Mouse (Mus musculus): Measurements from ENCODE around the gene Krtap4-6. TPM values are rescaled to one million over a fixed set of nuclear protein-coding genes. Genes with fewer than 3 reads are reported as not detected.
"Not testable (repeated sequence)": the region's sequence is repeated elsewhere in the genome, so short reads cannot be mapped to it uniquely, and the experiment has no call there.

Krtap4-6 gene
- not detected in 2 replicates for total RNA-seq (2012; rRNA removed)

DNA sequence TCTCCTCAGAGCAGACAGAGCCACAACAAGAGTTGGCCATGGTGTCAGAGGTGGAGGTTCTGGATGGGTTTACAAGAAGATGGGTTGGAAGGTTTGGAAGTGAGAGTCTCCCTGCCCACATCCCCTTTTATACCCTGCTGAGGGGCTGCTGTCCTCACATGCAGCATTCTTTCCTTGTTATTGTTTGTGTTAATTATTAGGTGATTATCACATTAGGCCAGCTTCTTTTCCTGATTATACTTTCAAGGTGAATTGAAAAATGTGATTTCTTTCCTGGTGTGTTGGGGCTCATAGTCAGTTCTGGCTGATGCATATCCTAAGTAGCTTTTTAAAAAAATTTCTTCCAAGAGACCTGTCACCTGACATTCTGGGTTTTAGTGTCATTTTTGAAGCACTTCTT lies at the start of gene Krtap4-6:
Krtap4-6 (minus strand) TSS at position 101 of the 400 bp plus-strand sequence.
- Histone ChIP-seq H3K4me3 (ENCODE audit: insufficient read depth in 1 of 2, low read depth in 1 of 2, low read length in 2 of 2, poor library complexity in 1 of 2, severe bottlenecking in 1 of 2) (no peak within 1 kb of the TSS), H3K9me3 (ENCODE audit: control insufficient read depth, insufficient read depth, low read depth, low read length) (no peaks in the 10 kb centered on the region), H3K9ac (ENCODE audit: insufficient read depth, low read depth, low read length, poor library complexity, severe bottlenecking) (no peak within 1 kb of the TSS), H3K36me3 (ENCODE audit: control insufficient read depth, insufficient read depth, low read length, poor library complexity, severe bottlenecking) (no peaks in the 10 kb centered on the region), H3K27ac (ENCODE audit: insufficient read depth, low read depth, low read length, poor library complexity, severe bottlenecking) (no peak within 1 kb of the TSS), H3K4me1 (ENCODE audit: control insufficient read depth in 2 of 2, insufficient read depth in 2 of 2, low read length in 2 of 2, poor library complexity in 1 of 2) (no peaks in the 10 kb centered on the region)
- TF ChIP-seq MAFK (IDR thresholded peaks at IDR 0.05; ENCODE audit: insufficient read depth, low read depth, low read length) (no peak), ZNF384 (IDR thresholded peaks at IDR 0.05; ENCODE audit: low read depth, low read length) (no peak), ZC3H11A (IDR thresholded peaks at IDR 0.05; ENCODE audit: borderline replicate concordance, low read depth, low read length) (no peak), CHD2 (IDR thresholded peaks at IDR 0.05; ENCODE audit: low read depth, low read length) (no peak), HCFC1 (IDR thresholded peaks at IDR 0.05; ENCODE audit: borderline replicate concordance, insufficient read depth, low read length) (no peak)
- in situ Hi-C loops (cut with MboI; ENCODE audit: low sequenced_read_pairs in 2 of 2, unreplicated experiment in 2 of 2): no loop called here
- no peak for DNase-seq (ENCODE audit: low read depth, low spot score)

DNA sequence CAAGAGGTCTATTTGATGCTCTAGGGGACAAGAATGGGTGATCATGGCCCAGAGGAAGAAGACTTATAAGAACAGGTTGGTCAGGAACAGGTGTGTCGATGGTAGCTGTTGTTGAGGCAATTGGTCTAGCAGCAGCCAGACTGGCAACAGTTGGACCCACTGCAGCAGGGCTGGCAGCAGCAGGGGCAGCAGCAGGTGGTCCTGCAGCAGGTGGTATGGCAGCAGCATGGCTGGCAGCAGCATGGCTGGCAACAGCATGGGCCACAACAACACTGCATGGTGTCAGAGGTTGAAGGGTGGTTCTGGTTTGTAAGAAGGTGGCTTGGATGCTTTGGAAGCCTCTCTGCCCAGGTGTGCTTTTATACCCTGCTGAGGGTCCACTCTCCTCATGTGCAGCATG lies 24.7 kb upstream of the Krtap4-6 start, which contains the start of gene Gm14190:
Gm14190 (minus strand) TSS at position 278 of the 400 bp plus-strand sequence.
- in situ Hi-C loops (cut with MboI; ENCODE audit: low sequenced_read_pairs in 2 of 2, unreplicated experiment in 2 of 2): no loop called here

GRCm38 (mm10) chr11:99685235-99685634 lies 19.5 kb upstream of the Krtap4-6 start:
- H3K4me3 ChIP-seq (ENCODE audit: insufficient read depth in 1 of 2, low read depth in 1 of 2, low read length in 2 of 2, poor library complexity in 1 of 2, severe bottlenecking in 1 of 2); in situ Hi-C loops (cut with MboI; ENCODE audit: low sequenced_read_pairs in 2 of 2, unreplicated experiment in 2 of 2): not testable (repeated sequence)

More for the DNA sequence above, 24.7 kb upstream of the Krtap4-6 start, which contains the start of gene Gm14190:
- Histone ChIP-seq H3K9me3 (ENCODE audit: control insufficient read depth, insufficient read depth, low read depth, low read length) (no peaks in the 10 kb centered on the region), H3K9ac (ENCODE audit: insufficient read depth, low read depth, low read length, poor library complexity, severe bottlenecking) (no peak within 1 kb of the TSS), H3K4me1 (ENCODE audit: control insufficient read depth in 2 of 2, insufficient read depth in 2 of 2, low read length in 2 of 2, poor library complexity in 1 of 2) (no peaks in the 10 kb centered on the region), H3K27ac (ENCODE audit: insufficient read depth, low read depth, low read length, poor library complexity, severe bottlenecking) (no peak within 1 kb of the TSS), H3K36me3 (ENCODE audit: control insufficient read depth, insufficient read depth, low read length, poor library complexity, severe bottlenecking) (no peaks in the 10 kb centered on the region), H3K4me3 (ENCODE audit: insufficient read depth in 1 of 2, low read depth in 1 of 2, low read length in 2 of 2, poor library complexity in 1 of 2, severe bottlenecking in 1 of 2) (no peak within 1 kb of the TSS)
- DNase-seq (ENCODE audit: low read depth, low spot score): no peak
- TF ChIP-seq MAFK (IDR thresholded peaks at IDR 0.05; ENCODE audit: insufficient read depth, low read depth, low read length): no peak
- TF ChIP-seq ZNF384 (IDR thresholded peaks at IDR 0.05; ENCODE audit: low read depth, low read length): no peak
- TF ChIP-seq CHD2 (IDR thresholded peaks at IDR 0.05; ENCODE audit: low read depth, low read length): no peak
- TF ChIP-seq ZC3H11A (IDR thresholded peaks at IDR 0.05; ENCODE audit: borderline replicate concordance, low read depth, low read length): no peak
- TF ChIP-seq HCFC1 (IDR thresholded peaks at IDR 0.05; ENCODE audit: borderline replicate concordance, insufficient read depth, low read length): no peak

DNA sequence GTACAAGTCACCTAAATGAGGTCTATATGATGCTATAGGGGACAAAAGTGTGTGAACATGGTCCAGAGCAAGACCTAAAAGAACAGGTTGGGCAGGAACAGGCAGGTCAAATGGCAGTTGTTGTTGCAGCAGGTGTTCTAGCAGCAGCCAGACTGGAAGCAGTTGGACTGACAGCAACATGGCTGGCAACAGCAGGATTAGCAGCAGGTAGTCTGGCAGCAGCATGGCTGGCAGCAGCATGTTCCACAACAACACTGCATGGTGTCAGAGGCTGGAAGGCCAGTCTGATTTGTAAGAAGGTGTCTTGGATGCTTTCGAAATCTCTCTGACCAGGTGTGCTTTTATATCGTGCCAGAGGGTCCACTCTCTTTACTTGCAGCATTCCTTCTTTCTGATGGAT lies 17.7 kb upstream of the Krtap4-6 start:
- H3K4me1 ChIP-seq (ENCODE audit: control insufficient read depth in 2 of 2, insufficient read depth in 2 of 2, low read length in 2 of 2, poor library complexity in 1 of 2): no peaks in the 10 kb centered on the region
- H3K27ac ChIP-seq (ENCODE audit: insufficient read depth, low read depth, low read length, poor library complexity, severe bottlenecking): no peak overlapping the region
- in situ Hi-C loops (cut with MboI; ENCODE audit: low sequenced_read_pairs in 2 of 2, unreplicated experiment in 2 of 2): no loop called here
- TF ChIP-seq CHD2 (IDR thresholded peaks at IDR 0.05; ENCODE audit: low read depth, low read length) (no peak), ZNF384 (IDR thresholded peaks at IDR 0.05; ENCODE audit: low read depth, low read length) (no peak), ZC3H11A (IDR thresholded peaks at IDR 0.05; ENCODE audit: borderline replicate concordance, low read depth, low read length) (no peak), MAFK (IDR thresholded peaks at IDR 0.05; ENCODE audit: insufficient read depth, low read depth, low read length) (no peak), HCFC1 (IDR thresholded peaks at IDR 0.05; ENCODE audit: borderline replicate concordance, insufficient read depth, low read length) (no peak)
- no peaks in the 10 kb centered on the region for H3K9me3 ChIP-seq (ENCODE audit: control insufficient read depth, insufficient read depth, low read depth, low read length)
- H3K4me3 ChIP-seq (ENCODE audit: insufficient read depth in 1 of 2, low read depth in 1 of 2, low read length in 2 of 2, poor library complexity in 1 of 2, severe bottlenecking in 1 of 2): no peak overlapping the region
- DNase-seq (ENCODE audit: low read depth, low spot score): no peak
- no peaks in the 10 kb centered on the region for H3K36me3 ChIP-seq (ENCODE audit: control insufficient read depth, insufficient read depth, low read length, poor library complexity, severe bottlenecking)
- no peak overlapping the region for H3K9ac ChIP-seq (ENCODE audit: insufficient read depth, low read depth, low read length, poor library complexity, severe bottlenecking)

More at GRCm38 (mm10) chr11:99685235-99685634, 19.5 kb upstream of the Krtap4-6 start:
- DNase-seq (ENCODE audit: low read depth, low spot score); H3K4me1 ChIP-seq (ENCODE audit: control insufficient read depth in 2 of 2, insufficient read depth in 2 of 2, low read length in 2 of 2, poor library complexity in 1 of 2); H3K27ac ChIP-seq (ENCODE audit: insufficient read depth, low read depth, low read length, poor library complexity, severe bottlenecking); H3K9me3 ChIP-seq (ENCODE audit: control insufficient read depth, insufficient read depth, low read depth, low read length); H3K36me3 ChIP-seq (ENCODE audit: control insufficient read depth, insufficient read depth, low read length, poor library complexity, severe bottlenecking); H3K9ac ChIP-seq (ENCODE audit: insufficient read depth, low read depth, low read length, poor library complexity, severe bottlenecking): not testable (repeated sequence)

- in situ Hi-C loops (cut with MboI; ENCODE audit: low sequenced_read_pairs in 2 of 2, unreplicated experiment in 2 of 2): no loop called here
- Histone ChIP-seq H3K9me3 (ENCODE audit: control insufficient read depth, insufficient read depth, low read depth, low read length) (no peaks in the 10 kb centered on the region), H3K36me3 (ENCODE audit: control insufficient read depth, insufficient read depth, low read length, poor library complexity, severe bottlenecking) (no peaks in the 10 kb centered on the region), H3K9ac (ENCODE audit: insufficient read depth, low read depth, low read length, poor library complexity, severe bottlenecking) (no peak overlapping the region), H3K4me1 (ENCODE audit: control insufficient read depth in 2 of 2, insufficient read depth in 2 of 2, low read length in 2 of 2, poor library complexity in 1 of 2) (peaks cover 0 to 4% of the 10 kb centered on the region in 2 experiments; a peak in 2 of 4 replicates), H3K4me3 (ENCODE audit: insufficient read depth in 1 of 2, low read depth in 1 of 2, low read length in 2 of 2, poor library complexity in 1 of 2, severe bottlenecking in 1 of 2) (no peak overlapping the region), H3K27ac (ENCODE audit: insufficient read depth, low read depth, low read length, poor library complexity, severe bottlenecking) (no peak overlapping the region)
- no peak for TF ChIP-seq MAFK (IDR thresholded peaks at IDR 0.05; ENCODE audit: insufficient read depth, low read depth, low read length)
- TF ChIP-seq ZNF384 (IDR thresholded peaks at IDR 0.05; ENCODE audit: low read depth, low read length): no peak
- no peak for TF ChIP-seq ZC3H11A (IDR thresholded peaks at IDR 0.05; ENCODE audit: borderline replicate concordance, low read depth, low read length)
- TF ChIP-seq CHD2 (IDR thresholded peaks at IDR 0.05; ENCODE audit: low read depth, low read length): no peak
- TF ChIP-seq HCFC1 (IDR thresholded peaks at IDR 0.05; ENCODE audit: borderline replicate concordance, insufficient read depth, low read length): no peak
- no peak for DNase-seq (ENCODE audit: low read depth, low spot score)
Measured at GRCm38 (mm10) chr11:99662802-99663201, 3.0 kb downstream of the Krtap4-6 start.
